Mouse (Mus musculus) stomach, postnatal 0 days (tissue): ENCODE data around the gene Inpp5f. TPM values are rescaled to one million over a fixed set of nuclear protein-coding genes. Genes with fewer than 3 reads are reported as not detected.
"Not testable (repeated sequence)": the region's sequence is repeated elsewhere in the genome, so short reads cannot be mapped to it uniquely, and the experiment has no call there.

Source experiments
- ATAC-seq: fragments of 200-750 bp; cut with Nextera tagmentation; 2 replicates; pipeline ENCODE4 v1.8.0; 2017; ENCODE audit not compliant: low FRiP score, low TSS enrichment
- DNase-seq: peaks from one replicate; pipeline ENCODE4 v3.0.0-alpha.2; 2016; ENCODE audit warnings: low spot score
- H3K27ac ChIP-seq: fragments of 300-500 bp; sonication (generic); replicated peaks from 2 replicates; pipeline ENCODE4 v1.5.1; 2014; ENCODE audit warnings: mild to moderate bottlenecking, control low read depth
- H3K27me3 ChIP-seq: fragments of 300-500 bp; sonication (generic); 2 replicates; pipeline ENCODE4 v1.6.1; 2014; ENCODE audit warnings: low read length; ENCODE audit not compliant: control insufficient read depth, insufficient read depth
- H3K36me3 ChIP-seq: fragments of 300-500 bp; sonication (generic); 2 replicates; pipeline ENCODE4 v1.6.1; 2014; ENCODE audit warnings: low read length, mixed read lengths; ENCODE audit not compliant: control insufficient read depth, insufficient read depth
- H3K4me1 ChIP-seq: fragments of 300-500 bp; sonication (generic); replicated peaks from 2 replicates; pipeline ENCODE4 v1.6.1; 2014; ENCODE audit warnings: antibody characterized with exemption; ENCODE audit not compliant: control insufficient read depth, insufficient read depth
- H3K4me2 ChIP-seq: fragments of 300-500 bp; sonication (generic); replicated peaks from 2 replicates; pipeline ENCODE4 v1.6.1; 2014; ENCODE audit warnings: low read depth, mild to moderate bottlenecking, control low read depth, moderate library complexity
- H3K4me3 ChIP-seq: fragments of 300-500 bp; sonication (generic); 2 replicates; pipeline ENCODE4 v1.5.1; 2014; ENCODE audit warnings: low read depth, low read length, control low read depth
- H3K9ac ChIP-seq: fragments of 300-500 bp; sonication (generic); 2 replicates; pipeline ENCODE4 v1.6.1; 2014; ENCODE audit warnings: mild to moderate bottlenecking, low read length, control low read depth, mixed read lengths
- H3K9me3 ChIP-seq: fragments of 300-500 bp; sonication (generic); 2 replicates; pipeline ENCODE4 v1.6.1; 2016; ENCODE audit warnings: low read length; ENCODE audit not compliant: control insufficient read depth
- CTCF ChIP-seq: IDR thresholded peaks from 2 replicates; pipeline ENCODE4 v1.5.1; 2016; ENCODE audit warnings: antibody characterized with exemption, low read depth, mild to moderate bottlenecking, moderate library complexity
- EP300 ChIP-seq: optimal IDR thresholded peaks from 2 replicates; pipeline ENCODE3; 2016; ENCODE audit warnings: antibody characterized with exemption
- WGBS: fragments of 180-500 bp; shearing (Covaris S2); extraction: QIAGEN DNeasy Blood & Tissue Kit; methylation state at CpG from one replicate; pipeline ENCODE4 v1.1.7; 2014; 5-methylcytosine and 5-hydroxymethylcytosine counted together
- polyA plus RNA-seq: library from polyadenylated mRNA; unstranded; fragments of >200 nt; fragmentation: Nextera tagmentation; extraction: Ambion mirVana; gene quantifications from 2 replicates; pipeline ENCODE4 v1.2.1, GENCODE M21; 2015

Gene Inpp5f
- polyA plus RNA-seq, 1 experiment from 2014 or later, result 12.4 TPM

GRCm38 (mm10) chr7:128690796-128691195 is 79.7 kb downstream of the Inpp5f start:
- H3K9ac ChIP-seq, result no peak overlapping the region
- H3K4me2 ChIP-seq, result no peak overlapping the region
- peaks cover 23% of the 10 kb centered on the region for H3K36me3 ChIP-seq
- 64% methylated on average over 7 of the region's 7 CpGs for WGBS
- no peaks in the 10 kb centered on the region for H3K27me3 ChIP-seq
- no peak for TF ChIP-seq EP300
- no peak for TF ChIP-seq CTCF
- no peaks in the 10 kb centered on the region for H3K9me3 ChIP-seq
- no peak overlapping the region for H3K27ac ChIP-seq
- no peaks in the 10 kb centered on the region for H3K4me1 ChIP-seq
- ATAC-seq (no peak), DNase-seq (no peak)
- no peak overlapping the region for H3K4me3 ChIP-seq

GRCm38 (mm10) chr7:128692163-128692562 is 81.0 kb downstream of the Inpp5f start:
- 89% methylated on average over 7 of the region's 7 CpGs for WGBS
- Histone ChIP-seq H3K4me1 (no peaks in the 10 kb centered on the region), H3K4me2 (no peak overlapping the region), H3K4me3 (no peak overlapping the region), H3K27me3 (no peaks in the 10 kb centered on the region), H3K36me3 (peaks cover 23% of the 10 kb centered on the region), H3K9me3 (no peaks in the 10 kb centered on the region), H3K27ac (no peak overlapping the region), H3K9ac (no peak overlapping the region)
- DNase-seq (no peak), ATAC-seq (no peak)
- TF ChIP-seq CTCF, result no peak
- TF ChIP-seq EP300, result no peak

DNA sequence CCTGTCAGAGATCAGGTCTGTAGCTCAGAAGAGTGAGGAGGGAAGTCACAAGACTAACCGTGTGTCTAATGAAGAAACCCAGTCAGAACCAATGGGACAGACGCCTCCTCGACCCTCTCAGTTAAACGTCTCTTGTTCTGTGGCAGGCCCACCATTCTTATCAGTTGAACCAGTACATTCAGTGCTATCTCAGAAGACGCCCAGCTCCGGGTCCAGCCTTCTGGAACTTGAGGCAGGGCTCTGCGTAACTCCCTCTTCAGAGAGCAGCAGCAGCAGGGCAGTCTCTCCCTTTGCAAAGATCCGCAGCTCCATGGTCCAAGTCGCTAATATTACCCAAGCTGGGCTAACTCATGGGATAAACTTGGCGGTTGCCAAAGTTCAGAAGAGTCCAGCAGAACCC is 83.7 kb downstream of the Inpp5f start:
- H3K4me3 ChIP-seq, result no peak overlapping the region

GRCm38 (mm10) chr7:128699959-128700358 is 88.8 kb downstream of the Inpp5f start:
- DNase-seq, H3K27ac ChIP-seq, H3K4me2 ChIP-seq, H3K4me1 ChIP-seq, ATAC-seq, H3K9ac ChIP-seq, H3K4me3 ChIP-seq, H3K27me3 ChIP-seq, H3K9me3 ChIP-seq: not testable (repeated sequence)
- 73% methylated on average over 6 of the region's 6 CpGs for WGBS
- peaks cover 20% of the 10 kb centered on the region; the same call in 1 of the 2 replicates for H3K36me3 ChIP-seq

More for the DNA sequence above, 83.7 kb downstream of the Inpp5f start:
- DNase-seq, result no peak
- TF ChIP-seq EP300 (no peak), CTCF (no peak)
- Histone ChIP-seq H3K9ac (no peak overlapping the region), H3K4me2 (no peak overlapping the region), H3K27ac (no peak overlapping the region; the same call in 1 of the 2 replicates), H3K36me3 (peaks cover 26% of the 10 kb centered on the region; the same call in 1 of the 2 replicates), H3K27me3 (no peaks in the 10 kb centered on the region), H3K4me1 (no peaks in the 10 kb centered on the region), H3K9me3 (no peaks in the 10 kb centered on the region)
- WGBS, result 85% methylated on average over 10 of the region's 10 CpGs
- no peak for ATAC-seq

- Histone ChIP-seq H3K4me2 (no peak overlapping the region), H3K27ac (no peak overlapping the region), H3K27me3 (no peaks in the 10 kb centered on the region), H3K4me1 (no peaks in the 10 kb centered on the region), H3K9me3 (no peaks in the 10 kb centered on the region), H3K4me3 (no peak overlapping the region), H3K36me3 (peaks cover 29% of the 10 kb centered on the region), H3K9ac (no peak overlapping the region)
- WGBS, result 19% methylated on average over 4 of the region's 4 CpGs
- DNase-seq (peak; percentile 64), ATAC-seq (peak; percentile 78)
- TF ChIP-seq EP300 (no peak), CTCF (peak; percentile 97)
Measured at GRCm38 (mm10) chr7:128705735-128706134, 94.6 kb downstream of the Inpp5f start.

GRCm38 (mm10) chr7:128717991-128718390 is 106.9 kb downstream of the Inpp5f start:
- Histone ChIP-seq H3K9ac (no peak overlapping the region), H3K4me3 (no peak overlapping the region), H3K27ac (no peak overlapping the region), H3K9me3 (no peaks in the 10 kb centered on the region), H3K27me3 (no peaks in the 10 kb centered on the region), H3K4me2 (no peak overlapping the region), H3K36me3 (peaks cover 29% of the 10 kb centered on the region), H3K4me1 (no peaks in the 10 kb centered on the region)
- 66% methylated on average over 4 of the region's 4 CpGs for WGBS
- ATAC-seq, result no peak
- TF ChIP-seq CTCF, result no peak
- no peak for TF ChIP-seq EP300
- DNase-seq, result no peak
